Mouse (Mus musculus) brain, embryonic 14.5 days (tissue): ENCODE measurements around the gene D7Ertd443e.

Experiments used
- CTCF ChIP-seq: fragments of 200-500 bp; IDR thresholded peaks from 2 replicates; pipeline ENCODE4 v1.5.1; 2012; ENCODE audit warnings: inconsistent platforms, mild to moderate bottlenecking, moderate library complexity, borderline replicate concordance; ENCODE audit not compliant: insufficient read depth, insufficient read length; ENCODE audit errors: extremely low read depth
- POLR2A ChIP-seq: fragments of 200-500 bp; IDR thresholded peaks from 2 replicates; pipeline ENCODE4 v1.6.1; 2012; ENCODE audit warnings: mild to moderate bottlenecking, inconsistent platforms, borderline replicate concordance; ENCODE audit not compliant: poor library complexity, insufficient read depth, insufficient read length, severe bottlenecking; ENCODE audit errors: extremely low read depth

GRCm38 (mm10) chr7:134224741-134225612 lies 160.5 kb downstream of the D7Ertd443e start:
- TF ChIP-seq CTCF, result no peak
- no peak for TF ChIP-seq POLR2A
